Mouse (Mus musculus) adrenal gland, postnatal 25 days (tissue): ENCODE measurements around the gene Ggn. TPM values are rescaled to one million over a fixed set of nuclear protein-coding genes. Genes with fewer than 3 reads are reported as not detected.
"Not testable (repeated sequence)": the region's sequence is repeated elsewhere in the genome, so short reads cannot be mapped to it uniquely, and the experiment has no call there.

ENCODE experiments used
- DNase-seq: peaks from one replicate; pipeline ENCODE4 v3.0.0; 2021; ENCODE audit warnings: mixed read lengths
- total RNA-seq: library from RNA; stranded (reverse); gene quantifications from 2 replicates; pipeline ENCODE4 v1.2.3, GENCODE M21; 2021

Ggn gene
- total RNA-seq, 1 experiment from 2014 or later, result 1.3 TPM

- DNase-seq, result not testable (repeated sequence)
Measured at GRCm38 (mm10) chr7:29212775-29213560, 43.0 kb downstream of the Ggn start.

GRCm38 (mm10) chr7:29213675-29214082, 43.7 kb downstream of the Ggn start, which contains the start of gene Catsperg1:
TSS of gene Catsperg1 (minus strand) at chr7:29214035.
- DNase-seq, result no peak

- DNase-seq, result no peak
Measured at GRCm38 (mm10) chr7:29214236-29214635, 44.2 kb downstream of the Ggn start.

GRCm38 (mm10) chr7:29214846-29215245, 44.8 kb downstream of the Ggn start:
- no peak for DNase-seq

Other genes with a start within 250 kb of the Ggn start
- 204 and 206 TPM in 2 replicates for gene Actn4, start 207.9 kb upstream of the Ggn start, total RNA-seq
- 222 and 254 TPM in 2 replicates for gene Eif3k, start 188.3 kb upstream of the Ggn start, total RNA-seq
- 1.1 and 1.4 TPM in 2 replicates for gene Map4k1, start 188.2 kb upstream of the Ggn start, total RNA-seq
- gene Ryr1, start 45.0 kb upstream of the Ggn start, total RNA-seq, result 0.14 and 0.18 TPM in 2 replicates
- gene Rasgrp4, start 35.4 kb upstream of the Ggn start, total RNA-seq, result 0.90 and 1.7 TPM in 2 replicates
- 14.4 and 15.7 TPM in 2 replicates for gene Fam98c, start 14.0 kb upstream of the Ggn start, total RNA-seq
- gene Spred3, start 201 bp downstream of the Ggn start, total RNA-seq, result 7.4 and 11.0 TPM in 2 replicates
- 176 and 192 TPM in 2 replicates for gene Psmd8, start 10.5 kb downstream of the Ggn start, total RNA-seq
- gene Catsperg1, start 43.8 kb downstream of the Ggn start, total RNA-seq, result 0.67 and 2.8 TPM in 2 replicates
- gene Kcnk6, start 62.3 kb downstream of the Ggn start, total RNA-seq, result 1.1 and 1.6 TPM in 2 replicates
- 43.6 and 49.3 TPM in 2 replicates for gene Yif1b, start 68.1 kb downstream of the Ggn start, total RNA-seq
- 0.86 and 2.0 TPM in 2 replicates for gene 2200002D01Rik, start 78.3 kb downstream of the Ggn start, total RNA-seq
- gene Spint2, start 111.7 kb downstream of the Ggn start, total RNA-seq, result 23.0 and 36.9 TPM in 2 replicates
- gene Ppp1r14a, start 119.1 kb downstream of the Ggn start, total RNA-seq, result 5.5 and 6.7 TPM in 2 replicates
- 0.95 and 1.6 TPM in 2 replicates for gene Dpf1, start 133.7 kb downstream of the Ggn start, total RNA-seq